In the genomic region with DNA sequence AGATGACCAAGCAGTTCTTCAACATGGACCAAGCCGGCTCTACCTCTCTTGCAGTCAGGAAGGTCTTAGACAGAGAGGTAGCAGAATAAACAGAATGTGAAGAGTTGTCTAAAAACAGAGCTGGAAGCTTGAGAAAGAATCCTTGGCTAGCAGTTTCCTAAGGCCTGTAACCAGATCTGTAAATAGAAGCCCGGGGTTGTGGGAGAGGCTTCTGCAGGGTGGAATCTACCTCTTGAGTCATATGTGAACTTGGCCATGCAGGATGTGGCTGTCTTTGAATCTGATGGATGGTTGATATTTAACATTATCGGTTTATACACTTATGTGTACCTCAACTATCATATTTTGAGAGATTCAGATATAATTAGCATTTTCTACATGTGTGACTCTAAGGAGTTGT, we compare ENCODE assay signal across 18 mouse cellular contexts.
DNase-seq lines count a peak whose midpoint lies in the region; ATAC-seq and TF ChIP-seq lines count a peak whose summit lies in the region.
"Had no signal": no experiment of that assay in that cellular context is flagged by ENCODE, and none has a peak within 500 bp of the region (broad histone marks: within the 10 kb centered on the region; RNA-seq: fewer than 3 reads in every experiment).

No protein-coding gene starts in this region.

- WGBS in heart, postnatal 0 days, result 62% methylated on average over 3 of the region's 3 CpGs
- WGBS in lung, postnatal 0 days, result 60% methylated on average over 3 of the region's 3 CpGs
- WGBS in forebrain, embryonic 15.5 days, result 87% methylated on average over 3 of the region's 3 CpGs

- H3K27me3 ChIP-seq in heart, postnatal 0 days (ENCODE audit: control insufficient read depth, insufficient read depth, low read length), result no peaks in the 10 kb centered on the region
- no peaks in the 10 kb centered on the region for H3K27me3 ChIP-seq in lung, postnatal 0 days (replicated peaks; ENCODE audit: insufficient read depth, low read length)
- H3K27me3 ChIP-seq in forebrain, embryonic 15.5 days, result no peaks in the 10 kb centered on the region
- H3K27me3 ChIP-seq: embryonic facial prominence, embryonic 13.5 days; forebrain, embryonic 13.5 days; limb, embryonic 13.5 days; liver, embryonic 15.5 days; megakaryocyte, embryonic 14.5 days had no signal

- DNase-seq in gastrocnemius, adult 2 months, result no peak
- DNase-seq in gastrocnemius, adult 8-10 months (ENCODE audit: low spot score in 2 of 2), result no peak
- no peak for DNase-seq in heart, postnatal 0 days (ENCODE audit: low spot score)
- DNase-seq in heart, adult 8-10 months (ENCODE audit: low spot score), result no peak
- no peak for DNase-seq in lung, postnatal 0 days (ENCODE audit: low spot score)
- DNase-seq in lung, postnatal 4 days, result no peak
- DNase-seq in adrenal gland, postnatal 4 days (ENCODE audit: low spot score in 2 of 2), result no peak
- DNase-seq: cerebellum, adult 8-10 months; right cerebral cortex, postnatal 25 days; thymus, postnatal 4 days had no signal

- TF ChIP-seq EP300 in heart, postnatal 0 days (IDR thresholded peaks at IDR 0.05; ENCODE audit: low read depth), result no peak
- TF ChIP-seq EP300 in lung, postnatal 0 days (IDR thresholded peaks at IDR 0.05), result no peak

- H3K27ac ChIP-seq in gastrocnemius, adult 2 months, result peak overlapping the region; percentile 85
- H3K27ac ChIP-seq in heart, postnatal 0 days (ENCODE audit: low read depth), result peak overlapping the region; percentile 76
- H3K27ac ChIP-seq in lung, postnatal 0 days (ENCODE audit: low read length), result peak overlapping the region; percentile 77
- no peak overlapping the region for H3K27ac ChIP-seq in forebrain, embryonic 15.5 days (replicated peaks)
- H3K27ac ChIP-seq: embryonic facial prominence, embryonic 13.5 days; forebrain, embryonic 13.5 days; limb, embryonic 13.5 days; liver, embryonic 15.5 days had no signal

- H3K9ac ChIP-seq in heart, postnatal 0 days (replicated peaks; ENCODE audit: low read depth, low read length), result no peak overlapping the region
- no peak overlapping the region for H3K9ac ChIP-seq in lung, postnatal 0 days (replicated peaks; ENCODE audit: low read depth)
- no peak overlapping the region for H3K9ac ChIP-seq in forebrain, embryonic 15.5 days (replicated peaks)
- H3K9ac ChIP-seq: embryonic facial prominence, embryonic 13.5 days; forebrain, embryonic 13.5 days; limb, embryonic 13.5 days; liver, embryonic 15.5 days had no signal

- H3K4me3 ChIP-seq in gastrocnemius, adult 2 months, result no peak overlapping the region
- H3K4me3 ChIP-seq in heart, postnatal 0 days (ENCODE audit: low read depth, low read length), result no peak overlapping the region
- no peak overlapping the region for H3K4me3 ChIP-seq in lung, postnatal 0 days (ENCODE audit: low read depth, low read length)
- no peak overlapping the region for H3K4me3 ChIP-seq in forebrain, embryonic 15.5 days
- H3K4me3 ChIP-seq: embryonic facial prominence, embryonic 13.5 days; forebrain, embryonic 13.5 days; limb, embryonic 13.5 days; liver, embryonic 15.5 days; megakaryocyte, embryonic 14.5 days had no signal

- H3K36me3 ChIP-seq in heart, postnatal 0 days (replicated peaks; ENCODE audit: control insufficient read depth, insufficient read depth, low read length), result no peaks in the 10 kb centered on the region
- H3K36me3 ChIP-seq in lung, postnatal 0 days (ENCODE audit: insufficient read depth, low read length), result no peaks in the 10 kb centered on the region
- H3K36me3 ChIP-seq in forebrain, embryonic 15.5 days, result no peaks in the 10 kb centered on the region
- H3K36me3 ChIP-seq: embryonic facial prominence, embryonic 13.5 days; limb, embryonic 13.5 days; liver, embryonic 15.5 days had no signal

- ATAC-seq in heart, postnatal 0 days (ENCODE audit: insufficient read depth, low read depth), result no peak
- peak; percentile 43; the same call in 1 of the 2 replicates for ATAC-seq in lung, postnatal 0 days
- ATAC-seq in forebrain, embryonic 15.5 days (replicated peaks), result no peak
- ATAC-seq: forebrain, embryonic 13.5 days; intestine, postnatal 0 days; midbrain, embryonic 16.5 days had no signal

- no peak for TF ChIP-seq CTCF in gastrocnemius, adult 2 months (IDR thresholded peaks at IDR 0.05)
- TF ChIP-seq CTCF in heart, postnatal 0 days (IDR thresholded peaks at IDR 0.05; ENCODE audit: low read depth), result no peak
- TF ChIP-seq CTCF in lung, postnatal 0 days (IDR thresholded peaks at IDR 0.05), result no peak

- intact Hi-C loops in gastrocnemius, adult 2 months (cut with DNase I), result loop anchor here (5.0 kb wide), 1 partner anchor 95 kb away; no protein-coding TSS in a partner anchor

- H3K4me1 ChIP-seq in heart, postnatal 0 days (ENCODE audit: control insufficient read depth, insufficient read depth), result peaks cover 19% of the 10 kb centered on the region
- no peaks in the 10 kb centered on the region; the same call in 1 of the 2 replicates for H3K4me1 ChIP-seq in lung, postnatal 0 days (ENCODE audit: insufficient read depth, low read depth, low read length)
- no peaks in the 10 kb centered on the region for H3K4me1 ChIP-seq in forebrain, embryonic 15.5 days
- H3K4me1 ChIP-seq: embryonic facial prominence, embryonic 13.5 days; forebrain, embryonic 13.5 days; limb, embryonic 13.5 days; liver, embryonic 15.5 days had no signal

- no peak overlapping the region for H3K4me2 ChIP-seq in heart, postnatal 0 days (ENCODE audit: low read depth, low read length)
- H3K4me2 ChIP-seq in lung, postnatal 0 days (replicated peaks; ENCODE audit: low read depth, low read length), result no peak overlapping the region
- H3K4me2 ChIP-seq in forebrain, embryonic 15.5 days (replicated peaks), result no peak overlapping the region
- H3K4me2 ChIP-seq: embryonic facial prominence, embryonic 13.5 days; forebrain, embryonic 13.5 days; limb, embryonic 13.5 days; liver, embryonic 15.5 days had no signal

- no peaks in the 10 kb centered on the region for H3K9me3 ChIP-seq in heart, postnatal 0 days (replicated peaks; ENCODE audit: control insufficient read depth, low read length)
- H3K9me3 ChIP-seq in lung, postnatal 0 days (ENCODE audit: low read length), result no peaks in the 10 kb centered on the region
- H3K9me3 ChIP-seq in forebrain, embryonic 15.5 days, result no peaks in the 10 kb centered on the region
- H3K9me3 ChIP-seq: embryonic facial prominence, embryonic 13.5 days; forebrain, embryonic 13.5 days; limb, embryonic 13.5 days; liver, embryonic 15.5 days; megakaryocyte, embryonic 14.5 days had no signal
